Mouse (Mus musculus) heart, embryonic 10.5 days (tissue): ENCODE data around the gene Olfr97. TPM values are rescaled to one million over a fixed set of nuclear protein-coding genes. Genes with fewer than 3 reads are reported as not detected.

Experiments used
- DNase-seq: peaks from one replicate; pipeline ENCODE4 v3.0.0-alpha.2; 2017; ENCODE audit warnings: low spot score
- H3K27ac ChIP-seq: fragments of 300-500 bp; sonication (generic); 2 replicates; pipeline ENCODE4 v1.5.1; 2016; ENCODE audit warnings: mild to moderate bottlenecking
- H3K27me3 ChIP-seq: fragments of 300-500 bp; sonication (generic); 2 replicates; pipeline ENCODE4 v1.6.1; 2016; ENCODE audit warnings: mild to moderate bottlenecking; ENCODE audit not compliant: poor library complexity, insufficient read depth, severe bottlenecking
- H3K36me3 ChIP-seq: fragments of 300-500 bp; sonication (generic); 2 replicates; pipeline ENCODE4 v1.6.1; 2016; ENCODE audit warnings: mild to moderate bottlenecking, moderate library complexity
- H3K4me1 ChIP-seq: fragments of 300-500 bp; sonication (generic); 2 replicates; pipeline ENCODE4 v1.6.1; 2016; ENCODE audit warnings: mild to moderate bottlenecking
- H3K4me3 ChIP-seq: fragments of 300-500 bp; sonication (generic); 2 replicates; pipeline ENCODE4 v1.5.1; 2016; ENCODE audit warnings: mild to moderate bottlenecking, moderate library complexity
- H3K9me3 ChIP-seq: fragments of 300-500 bp; sonication (generic); 2 replicates; pipeline ENCODE4 v1.6.1; 2016; ENCODE audit warnings: mild to moderate bottlenecking, moderate library complexity
- WGBS: fragments of 180-500 bp; shearing (Covaris S2); methylation state at CpG from one replicate; pipeline ENCODE4 v1.1.7; 2016; 5-methylcytosine and 5-hydroxymethylcytosine counted together
- polyA plus RNA-seq: library from polyadenylated mRNA; unstranded; fragments of >200 nt; fragmentation: Nextera tagmentation; extraction: Ambion mirVana; gene quantifications from 2 replicates; pipeline ENCODE4 v1.2.1, GENCODE M21; 2016

Gene Olfr97
- polyA plus RNA-seq, 1 experiment from 2014 or later, result not detected

DNA sequence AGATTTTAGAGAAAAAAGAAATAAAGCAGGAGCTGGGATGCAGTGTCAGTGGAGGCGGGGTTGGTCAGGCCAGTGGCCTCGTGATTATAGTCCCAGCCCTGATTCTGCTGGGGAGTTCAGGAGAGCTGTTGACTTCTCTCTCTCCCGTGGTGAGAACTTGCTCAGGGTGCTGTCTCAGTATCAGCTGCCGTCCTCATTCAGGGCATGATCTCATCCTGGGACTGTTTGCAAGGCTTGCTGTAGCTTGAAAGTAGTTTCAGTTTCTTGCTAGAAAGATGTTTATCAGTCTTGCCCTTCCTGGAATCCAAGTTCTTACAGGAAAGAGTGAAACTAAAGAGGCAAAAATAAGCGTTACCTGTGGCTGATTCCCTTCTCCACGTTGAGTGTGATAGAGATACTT is 51.7 kb downstream of the Olfr97 start:
- H3K27me3 ChIP-seq, result no peaks in the 10 kb centered on the region
- no peak overlapping the region for H3K4me3 ChIP-seq
- DNase-seq, result no peak
- no peaks in the 10 kb centered on the region for H3K36me3 ChIP-seq
- 35% methylated on average over 6 of the region's 6 CpGs for WGBS
- H3K27ac ChIP-seq, result no peak overlapping the region
- H3K4me1 ChIP-seq, result no peaks in the 10 kb centered on the region
- H3K9me3 ChIP-seq, result no peaks in the 10 kb centered on the region

Other genes starting within 250 kb of the Olfr97 start
- 0.27 and 0.39 TPM in 2 replicates for gene H2-M5, start 247.8 kb downstream of the Olfr97 start, polyA plus RNA-seq
- 65.9 and 84.5 TPM in 2 replicates for gene Zfp57, start 236.2 kb downstream of the Olfr97 start, polyA plus RNA-seq
- 0.10 and 0.14 TPM in 2 replicates for gene Mog, start 213.9 kb downstream of the Olfr97 start, polyA plus RNA-seq
- 5.8 and 9.6 TPM in 2 replicates for gene Gabbr1, start 191.4 kb downstream of the Olfr97 start, polyA plus RNA-seq
- not detected in 2 replicates for gene Olfr90, start 148.8 kb downstream of the Olfr97 start, polyA plus RNA-seq
- 0.15 TPM in 1 of 2 replicates, not detected in the other for gene Olfr91, start 139.1 kb downstream of the Olfr97 start, polyA plus RNA-seq
- not detected in 2 replicates for gene Olfr92, start 117.2 kb downstream of the Olfr97 start, polyA plus RNA-seq
- not detected in 2 replicates for gene Olfr93, start 75.8 kb downstream of the Olfr97 start, polyA plus RNA-seq
- gene Ubd, start 43.4 kb downstream of the Olfr97 start, polyA plus RNA-seq, result not detected in 2 replicates
- not detected in 2 replicates for gene Olfr94, start 36.3 kb downstream of the Olfr97 start, polyA plus RNA-seq
- gene Olfr95, start 24.2 kb downstream of the Olfr97 start, polyA plus RNA-seq, result not detected in 2 replicates
- gene Olfr96, start 17.2 kb downstream of the Olfr97 start, polyA plus RNA-seq, result not detected in 2 replicates
- gene Olfr98, start 26.4 kb upstream of the Olfr97 start, polyA plus RNA-seq, result not detected in 2 replicates
- gene H2-M3, start 32.9 kb upstream of the Olfr97 start, polyA plus RNA-seq, result 1.00 and 1.7 TPM in 2 replicates
- gene Olfr99, start 46.1 kb upstream of the Olfr97 start, polyA plus RNA-seq, result 0.09 TPM in 1 of 2 replicates, not detected in the other
- gene Olfr101, start 67.0 kb upstream of the Olfr97 start, polyA plus RNA-seq, result not detected in 2 replicates
- not detected in 2 replicates for gene Olfr102, start 79.7 kb upstream of the Olfr97 start, polyA plus RNA-seq
- not detected in 2 replicates for gene Olfr103, start 102.4 kb upstream of the Olfr97 start, polyA plus RNA-seq
- not detected in 2 replicates for gene Olfr104-ps, start 122.3 kb upstream of the Olfr97 start, polyA plus RNA-seq
- not detected in 2 replicates for gene Olfr105-ps, start 141.7 kb upstream of the Olfr97 start, polyA plus RNA-seq
- not detected in 2 replicates for gene Olfr106-ps, start 153.1 kb upstream of the Olfr97 start, polyA plus RNA-seq
- gene Olfr107, start 161.9 kb upstream of the Olfr97 start, polyA plus RNA-seq, result not detected in 2 replicates
- not detected in 2 replicates for gene Olfr108, start 208.2 kb upstream of the Olfr97 start, polyA plus RNA-seq
- not detected in 2 replicates for gene Olfr109, start 221.6 kb upstream of the Olfr97 start, polyA plus RNA-seq
- gene H2-M2, start 246.2 kb upstream of the Olfr97 start, polyA plus RNA-seq, result not detected in 2 replicates